In the genomic region with DNA sequence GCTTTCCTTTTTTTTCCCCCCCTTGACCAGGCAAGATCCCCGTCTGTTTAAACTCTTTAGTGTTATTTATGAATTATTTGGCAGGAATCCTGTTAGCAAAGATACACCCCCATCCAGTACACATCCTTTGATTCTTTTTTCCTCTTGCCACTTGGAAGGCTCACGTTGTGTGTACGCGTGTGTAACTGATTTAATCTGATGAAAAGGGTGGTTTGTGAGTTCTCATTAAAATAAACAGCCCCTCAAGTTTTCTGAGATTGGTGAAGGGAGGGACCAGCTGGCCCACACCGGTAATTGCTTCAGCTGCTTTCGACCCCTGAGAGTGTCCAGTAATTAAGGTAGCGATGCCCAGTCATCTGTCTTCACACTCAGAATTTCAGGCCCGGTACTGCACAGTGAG, we compare ENCODE assay signal across 8 mouse cellular contexts.
DNase-seq lines count a peak whose midpoint lies in the region; ATAC-seq and TF ChIP-seq lines count a peak whose summit lies in the region.
"Had no signal": no experiment of that assay in that cellular context is flagged by ENCODE, and none has a peak within 500 bp of the region (broad histone marks: within the 10 kb centered on the region; RNA-seq: fewer than 3 reads in every experiment).

No protein-coding gene starts in this region.

- peaks cover 35% of the 10 kb centered on the region for H3K4me1 ChIP-seq in hindbrain, embryonic 10.5 days (replicated peaks)
- peaks cover 7% of the 10 kb centered on the region; the same call in 1 of the 2 replicates for H3K4me1 ChIP-seq in hindbrain, embryonic 16.5 days (ENCODE audit: control insufficient read depth, insufficient read depth, low read depth, low read length)
- peaks cover 2% of the 10 kb centered on the region; the same call in 1 of the 2 replicates for H3K4me1 ChIP-seq in midbrain, postnatal 0 days (ENCODE audit: insufficient read depth, low read length)
- H3K4me1 ChIP-seq in midbrain, embryonic 10.5 days, result peaks cover 24% of the 10 kb centered on the region
- peaks cover 11% of the 10 kb centered on the region for H3K4me1 ChIP-seq in forebrain, embryonic 16.5 days (replicated peaks; ENCODE audit: control insufficient read depth, insufficient read depth, low read length)

- no peaks in the 10 kb centered on the region for H3K27me3 ChIP-seq in hindbrain, embryonic 10.5 days (ENCODE audit: insufficient read depth, poor library complexity, severe bottlenecking)
- H3K27me3 ChIP-seq in hindbrain, embryonic 16.5 days (replicated peaks; ENCODE audit: control insufficient read depth, insufficient read depth, low read length), result no peaks in the 10 kb centered on the region
- no peaks in the 10 kb centered on the region for H3K27me3 ChIP-seq in midbrain, postnatal 0 days (ENCODE audit: insufficient read depth, low read length)
- H3K27me3 ChIP-seq in midbrain, embryonic 10.5 days (ENCODE audit: low read depth, poor library complexity, severe bottlenecking), result no peaks in the 10 kb centered on the region
- H3K27me3 ChIP-seq in forebrain, embryonic 16.5 days (replicated peaks; ENCODE audit: control insufficient read depth, insufficient read depth, low read length), result no peaks in the 10 kb centered on the region

- no peaks in the 10 kb centered on the region for H3K9me3 ChIP-seq in hindbrain, embryonic 10.5 days
- no peaks in the 10 kb centered on the region for H3K9me3 ChIP-seq in hindbrain, embryonic 16.5 days (ENCODE audit: control insufficient read depth, low read length)
- no peaks in the 10 kb centered on the region for H3K9me3 ChIP-seq in midbrain, postnatal 0 days (ENCODE audit: low read length)
- no peaks in the 10 kb centered on the region for H3K9me3 ChIP-seq in midbrain, embryonic 10.5 days (replicated peaks)
- no peaks in the 10 kb centered on the region for H3K9me3 ChIP-seq in forebrain, embryonic 16.5 days (ENCODE audit: control insufficient read depth, low read length)

- H3K36me3 ChIP-seq in hindbrain, embryonic 10.5 days, result no peaks in the 10 kb centered on the region; the same call in 1 of the 2 replicates
- H3K36me3 ChIP-seq in hindbrain, embryonic 16.5 days (ENCODE audit: control insufficient read depth, insufficient read depth, low read length), result no peaks in the 10 kb centered on the region
- H3K36me3 ChIP-seq in midbrain, postnatal 0 days (ENCODE audit: insufficient read depth, low read length), result no peaks in the 10 kb centered on the region
- no peaks in the 10 kb centered on the region for H3K36me3 ChIP-seq in midbrain, embryonic 10.5 days
- no peaks in the 10 kb centered on the region for H3K36me3 ChIP-seq in forebrain, embryonic 16.5 days (ENCODE audit: control insufficient read depth, insufficient read depth)

- 78% methylated on average over 8 of the region's 8 CpGs for WGBS in hindbrain, embryonic 10.5 days
- WGBS in hindbrain, embryonic 16.5 days, result 38% methylated on average over 8 of the region's 8 CpGs
- 52% methylated on average over 8 of the region's 8 CpGs for WGBS in midbrain, postnatal 0 days
- WGBS in midbrain, embryonic 10.5 days, result 81% methylated on average over 8 of the region's 8 CpGs
- 23% methylated on average over 8 of the region's 8 CpGs for WGBS in forebrain, embryonic 16.5 days

- H3K4me3 ChIP-seq in hindbrain, embryonic 10.5 days, result no peak overlapping the region
- no peak overlapping the region for H3K4me3 ChIP-seq in hindbrain, embryonic 16.5 days (ENCODE audit: low read length)
- no peak overlapping the region for H3K4me3 ChIP-seq in midbrain, postnatal 0 days (ENCODE audit: low read depth, low read length)
- H3K4me3 ChIP-seq in midbrain, embryonic 10.5 days, result no peak overlapping the region
- H3K4me3 ChIP-seq in forebrain, embryonic 16.5 days (replicated peaks; ENCODE audit: low read length), result no peak overlapping the region

- ATAC-seq in hindbrain, embryonic 16.5 days, result no peak
- ATAC-seq in midbrain, postnatal 0 days (ENCODE audit: low FRiP score), result no peak
- peak; percentile 46 for ATAC-seq in forebrain, embryonic 16.5 days
- no peak for ATAC-seq in erythroid progenitor cell, adult 5-6 weeks (replicated peaks; ENCODE audit: low FRiP score, poor library complexity, severe bottlenecking)

- no peak for DNase-seq in hindbrain, embryonic 10.5 days (ENCODE audit: low spot score)
- peak; percentile 14 for DNase-seq in midbrain, postnatal 0 days (ENCODE audit: low spot score)
- no peak for DNase-seq in midbrain, embryonic 10.5 days (ENCODE audit: low spot score)
- DNase-seq in spleen, postnatal 36 days (ENCODE audit: low spot score in 2 of 2), result no peak

- H3K9ac ChIP-seq in hindbrain, embryonic 16.5 days (ENCODE audit: low read depth, low read length), result no peak overlapping the region
- H3K9ac ChIP-seq in midbrain, postnatal 0 days (replicated peaks; ENCODE audit: low read length, poor library complexity, severe bottlenecking), result no peak overlapping the region
- no peak overlapping the region for H3K9ac ChIP-seq in forebrain, embryonic 16.5 days (replicated peaks; ENCODE audit: low read depth, low read length)
- H3K9ac ChIP-seq: liver, embryonic 14.5 days had no signal

- no peak overlapping the region for H3K4me2 ChIP-seq in hindbrain, embryonic 16.5 days (ENCODE audit: low read length)
- H3K4me2 ChIP-seq in midbrain, postnatal 0 days (ENCODE audit: low read depth, low read length, poor library complexity, severe bottlenecking), result no peak overlapping the region
- no peak overlapping the region for H3K4me2 ChIP-seq in forebrain, embryonic 16.5 days (ENCODE audit: low read length)

- no peak for TF ChIP-seq CTCF in midbrain, postnatal 0 days (IDR thresholded peaks at IDR 0.05)

- 0 out of 2 replicates have a peak overlapping the region, but pooled peaks have one; percentile 29 for H3K27ac ChIP-seq in hindbrain, embryonic 10.5 days
- H3K27ac ChIP-seq in hindbrain, embryonic 16.5 days (ENCODE audit: low read depth, low read length), result no peak overlapping the region
- no peak overlapping the region for H3K27ac ChIP-seq in midbrain, postnatal 0 days (ENCODE audit: low read depth, low read length)
- no peak overlapping the region for H3K27ac ChIP-seq in midbrain, embryonic 10.5 days (replicated peaks)
- H3K27ac ChIP-seq in forebrain, embryonic 16.5 days (ENCODE audit: low read length), result no peak overlapping the region
- H3K27ac ChIP-seq: liver, embryonic 14.5 days had no signal
